Mouse (Mus musculus) thymus, adult 2 months (tissue): Measurements from ENCODE around the gene Akap11.

ENCODE experiments used
- CTCF ChIP-seq: fragments of 200-500 bp; IDR thresholded peaks from 2 replicates; pipeline ENCODE4 v1.5.1; 2012; ENCODE audit warnings: mild to moderate bottlenecking, control low read depth, low read length, moderate library complexity, borderline replicate concordance; ENCODE audit not compliant: control insufficient read depth, poor library complexity, insufficient read depth; ENCODE audit errors: extremely low read depth
- POLR2A ChIP-seq: fragments of 200-500 bp; IDR thresholded peaks from 2 replicates; pipeline ENCODE4 v1.6.1; 2012; ENCODE audit warnings: mild to moderate bottlenecking, low read length, control low read depth, moderate library complexity; ENCODE audit not compliant: control insufficient read depth, poor library complexity, insufficient read depth; ENCODE audit errors: extremely low read depth

DNA sequence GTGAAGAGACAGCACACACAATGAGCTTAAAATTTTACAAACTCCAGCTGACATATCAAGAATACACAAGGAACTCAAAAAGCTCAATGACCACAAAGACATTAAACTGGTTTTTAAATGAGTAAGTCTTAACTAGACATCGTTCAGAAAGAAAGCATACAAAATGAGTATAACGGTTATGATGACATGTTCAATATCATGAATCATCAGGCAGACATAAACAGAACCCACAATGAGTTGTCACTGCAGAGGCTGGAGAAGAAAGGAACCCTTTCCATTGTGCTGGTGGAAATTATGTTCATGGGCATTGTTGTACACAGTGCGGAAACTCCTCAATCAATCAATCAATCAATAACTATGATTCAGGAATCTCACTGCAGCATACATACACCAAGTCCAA is 62.5 kb downstream of the Akap11 start:
- TF ChIP-seq CTCF (no peak), POLR2A (no peak)
